Mouse (Mus musculus): ENCODE measurements at regions not wholly inside any gene's neighbourhood (a gene's known extent, or its start where the extent isn't known, plus 50 kb on each side); places are given as distances from the start of the nearest gene placed in this dataset.
A peak's percentile ranks its signal among the peaks of the same experiment; 100 is the strongest.

DNA sequence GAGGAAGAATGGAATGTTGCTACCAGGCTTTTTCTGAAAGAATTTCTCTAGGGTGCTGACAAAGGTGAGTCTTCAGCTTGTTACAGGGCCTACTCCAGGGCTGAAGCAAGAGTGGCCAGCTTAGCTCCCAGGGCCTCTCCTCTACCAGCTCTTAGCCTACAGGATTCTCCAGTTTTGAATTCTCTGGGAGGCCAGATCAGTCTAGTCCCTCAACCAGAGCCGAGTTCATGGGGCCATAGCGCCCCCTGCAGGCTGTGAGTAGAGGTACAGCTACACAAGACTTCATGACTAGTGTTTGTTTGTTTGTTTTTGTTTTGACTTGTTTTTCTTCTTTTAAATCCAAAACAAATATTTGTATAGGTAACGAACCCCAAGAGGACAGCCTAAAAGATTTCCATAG is 211.8 kb upstream of the Eef2kmt start:
- DNase-seq (ENCODE audit: low read depth, low spot score) = peak; percentile 81

DNA sequence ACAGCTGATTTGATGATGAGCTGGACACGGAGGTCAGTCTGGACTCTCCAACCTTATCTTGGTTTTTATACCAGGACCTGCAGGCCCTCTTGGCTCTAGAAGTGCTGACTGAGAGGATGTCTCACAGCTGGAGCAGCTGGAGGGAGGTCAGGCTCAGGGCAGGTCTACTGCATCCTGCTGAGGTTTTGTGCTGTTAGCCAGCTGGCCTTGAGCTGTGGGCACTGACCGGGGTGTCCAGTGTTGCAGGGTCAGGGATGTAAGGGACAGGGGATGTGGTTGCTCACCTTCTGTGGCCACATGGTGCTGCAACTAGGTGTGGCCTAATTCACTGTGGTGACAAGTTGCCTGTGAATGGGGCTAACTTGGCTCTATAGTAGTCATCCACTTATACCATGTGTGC is 211.0 kb upstream of the Eef2kmt start:
- no peak for DNase-seq (ENCODE audit: low read depth, low spot score)

DNA sequence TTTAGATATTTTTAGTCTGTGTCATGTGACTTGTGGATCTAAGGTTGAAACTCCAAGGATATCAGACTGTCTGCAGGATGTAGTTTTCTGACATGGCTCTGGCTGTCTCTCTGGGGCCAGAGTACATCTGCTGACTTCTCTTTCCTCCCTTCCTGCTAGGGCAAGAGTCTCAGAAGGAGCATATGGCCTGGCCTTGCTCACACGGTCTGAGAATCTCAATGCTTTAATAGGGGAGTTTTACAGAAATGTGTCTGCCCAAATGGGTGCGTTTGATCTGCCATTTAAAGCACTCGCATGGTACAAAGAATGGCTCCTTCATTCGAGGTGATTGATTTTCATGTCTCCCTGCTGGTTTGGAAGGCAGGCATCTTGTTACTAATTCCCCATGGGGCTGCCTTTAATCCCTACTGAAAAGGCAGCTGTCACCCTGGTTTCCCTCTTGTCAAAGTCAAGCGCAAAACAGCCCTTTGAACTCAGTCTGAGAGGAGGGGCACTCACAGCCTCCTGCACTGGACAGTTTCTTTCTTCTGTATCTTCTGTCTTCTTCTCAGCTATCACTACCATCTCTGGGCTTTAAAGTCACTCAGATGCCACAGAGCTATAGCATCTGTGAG is 199.7 kb upstream of the Eef2kmt start:
- no peak for DNase-seq (ENCODE audit: low read depth, low spot score)

DNA sequence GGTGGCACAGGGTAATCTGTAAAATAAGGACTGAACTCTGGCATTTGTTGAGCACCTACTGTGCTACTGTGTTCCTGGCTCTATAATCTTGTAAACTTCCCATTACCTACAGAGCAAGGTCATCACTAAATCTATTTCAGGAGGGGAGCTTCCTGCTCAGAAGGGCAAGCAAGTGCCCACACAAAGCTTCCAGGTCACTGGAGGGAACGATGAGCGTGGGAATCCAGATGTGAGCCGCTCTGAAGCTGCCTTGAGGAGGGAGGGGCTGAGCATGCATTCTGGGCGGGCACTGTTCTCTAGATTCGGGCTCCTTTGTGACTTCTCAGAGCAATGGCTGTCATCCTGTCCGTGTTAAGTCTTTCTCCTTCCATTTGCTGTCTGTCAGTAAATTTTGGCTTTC is 198.5 kb upstream of the Eef2kmt start:
- peak; percentile 68 for DNase-seq (ENCODE audit: low read depth, low spot score)

DNA sequence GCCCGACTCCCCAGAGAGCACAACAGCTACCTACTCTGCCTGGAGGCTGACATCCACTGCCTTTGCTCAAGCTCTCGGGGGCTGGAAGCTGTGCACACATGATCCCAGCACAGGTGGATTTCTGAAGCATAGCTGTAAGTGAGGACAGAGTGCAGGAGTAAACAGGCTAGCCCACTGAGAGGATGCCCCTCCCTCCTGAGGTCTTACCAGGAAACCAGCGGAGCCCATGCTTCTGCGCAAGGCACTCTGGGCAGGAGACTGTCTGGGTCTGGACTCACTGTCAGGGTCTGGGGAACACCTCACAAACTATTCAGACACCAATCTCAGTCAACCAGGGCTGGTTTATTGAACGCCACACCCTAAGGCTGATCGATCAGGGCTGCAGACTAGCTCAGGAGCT is 197.2 kb upstream of the Eef2kmt start:
- peak; percentile 74 for DNase-seq (ENCODE audit: low read depth, low spot score)

DNA sequence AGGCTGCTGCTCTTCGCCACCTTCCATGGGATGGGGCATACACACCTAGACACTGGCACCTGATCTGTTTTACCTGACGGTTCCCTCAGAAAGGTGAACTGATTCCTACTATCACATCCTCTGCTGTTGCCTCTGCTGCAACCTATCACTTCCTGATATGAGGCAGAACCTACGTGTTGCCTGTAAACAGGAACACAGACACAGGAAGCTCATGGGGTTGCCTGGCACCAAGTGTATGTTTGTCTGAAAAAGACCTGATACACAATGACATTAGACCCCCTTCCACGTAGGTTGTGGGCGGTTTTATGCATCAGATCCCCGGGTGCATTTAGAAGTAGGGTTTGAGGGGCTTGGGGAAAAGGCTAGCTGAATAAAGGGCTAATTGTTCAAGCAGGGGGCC is 190.0 kb upstream of the Eef2kmt start:
- peak; percentile 81 for DNase-seq (ENCODE audit: low read depth, low spot score)

DNA sequence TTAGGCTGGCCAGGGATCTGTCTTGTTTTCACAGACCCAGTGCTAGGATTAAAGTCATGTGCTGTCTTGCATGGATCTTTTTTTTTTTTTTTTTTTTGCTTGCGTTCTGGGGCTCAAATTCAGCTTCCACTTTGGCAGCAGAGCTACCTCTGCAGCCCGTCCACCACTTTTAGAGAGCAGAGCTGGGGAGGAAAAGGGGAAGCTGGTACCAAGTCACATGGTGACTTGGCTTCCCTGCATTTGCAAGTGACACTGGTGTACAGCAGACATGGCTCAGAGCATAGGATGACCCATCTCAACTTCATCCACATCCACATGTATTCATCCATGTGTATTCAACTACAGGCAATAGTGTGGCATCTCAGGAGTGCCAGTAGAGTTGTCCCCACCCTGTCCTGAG is 189.0 kb upstream of the Eef2kmt start:
- DNase-seq (ENCODE audit: low read depth, low spot score) = no peak

DNA sequence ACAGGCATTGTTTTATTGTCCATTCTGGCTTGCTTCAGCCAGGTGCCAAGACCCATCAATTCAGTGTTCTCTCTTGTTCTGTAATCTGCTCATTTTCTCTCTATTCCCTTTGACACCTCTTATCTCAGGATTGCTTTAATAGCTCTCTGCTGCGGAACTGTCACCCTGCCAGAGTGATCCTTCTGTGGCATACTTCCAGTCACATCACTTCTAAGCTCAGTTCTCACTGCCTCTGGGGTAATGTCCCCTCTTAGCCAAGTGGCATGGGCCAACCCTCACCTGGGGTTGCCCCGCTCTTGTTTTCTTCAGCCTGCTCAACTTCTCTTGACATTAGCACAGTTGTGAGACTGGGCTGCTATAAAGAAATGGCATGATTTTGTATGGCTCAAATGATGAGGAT is 183.9 kb upstream of the Eef2kmt start:
- DNase-seq (ENCODE audit: low read depth, low spot score) = no peak

DNA sequence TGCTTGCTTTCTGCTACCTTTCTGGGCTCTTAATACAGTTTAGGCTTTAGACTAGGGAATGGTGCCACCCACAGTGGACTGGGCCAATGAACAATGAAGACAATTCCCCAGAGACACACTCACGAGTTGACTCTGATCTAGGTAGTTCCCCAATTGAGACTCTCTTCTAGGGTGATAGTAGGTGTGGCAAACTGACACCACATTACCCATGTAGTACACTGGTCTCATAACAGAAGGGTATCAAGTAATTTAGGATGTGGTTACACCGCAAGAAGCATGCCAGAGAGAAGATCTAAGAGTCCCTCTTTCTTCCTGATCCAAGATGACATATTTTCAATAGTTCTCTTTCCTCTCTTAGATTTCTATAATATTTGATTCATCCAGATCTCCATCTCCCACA is 182.6 kb upstream of the Eef2kmt start:
- peak; percentile 18 for DNase-seq (ENCODE audit: low read depth, low spot score)

DNA sequence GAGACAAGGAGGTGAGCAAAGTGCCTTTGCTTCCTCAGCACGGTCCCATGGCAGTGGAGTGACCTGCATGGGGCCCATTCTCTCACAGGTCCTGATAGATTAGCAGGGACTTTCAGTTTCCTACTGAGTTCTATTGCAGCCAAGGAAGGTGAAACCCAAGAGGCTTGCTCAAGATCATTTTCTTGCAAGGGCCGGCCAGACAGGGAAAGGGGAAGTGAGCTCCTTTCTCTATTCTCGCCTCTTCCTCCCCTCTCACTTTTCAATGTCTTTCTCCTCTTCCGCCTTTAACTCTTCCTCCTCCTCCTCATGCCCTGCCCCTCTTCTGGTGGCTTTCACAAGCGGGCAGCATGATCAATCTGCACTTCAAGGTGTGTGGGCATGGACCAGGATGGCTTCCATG is 175.9 kb upstream of the Eef2kmt start:
- no peak for DNase-seq (ENCODE audit: low read depth, low spot score)

DNA sequence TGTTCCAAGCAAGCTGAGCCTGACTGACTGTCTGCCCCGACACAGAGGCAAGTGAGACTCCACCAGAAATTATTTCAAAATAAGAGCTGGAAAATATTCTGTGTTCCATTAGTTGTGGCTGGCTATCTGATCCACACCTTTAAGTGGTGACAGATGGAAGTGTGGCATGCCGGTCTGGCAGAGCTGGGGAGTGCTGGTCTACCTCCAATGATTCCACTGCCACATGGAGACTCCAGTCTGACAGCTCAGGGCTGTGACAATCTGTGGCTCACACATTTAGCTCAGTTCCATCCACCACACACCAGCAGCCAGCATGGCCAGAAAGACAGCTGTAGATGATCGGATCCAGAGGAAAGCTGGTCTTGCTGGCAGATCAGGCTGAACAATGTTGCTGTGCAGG is 175.3 kb upstream of the Eef2kmt start:
- DNase-seq (ENCODE audit: low read depth, low spot score) = no peak

DNA sequence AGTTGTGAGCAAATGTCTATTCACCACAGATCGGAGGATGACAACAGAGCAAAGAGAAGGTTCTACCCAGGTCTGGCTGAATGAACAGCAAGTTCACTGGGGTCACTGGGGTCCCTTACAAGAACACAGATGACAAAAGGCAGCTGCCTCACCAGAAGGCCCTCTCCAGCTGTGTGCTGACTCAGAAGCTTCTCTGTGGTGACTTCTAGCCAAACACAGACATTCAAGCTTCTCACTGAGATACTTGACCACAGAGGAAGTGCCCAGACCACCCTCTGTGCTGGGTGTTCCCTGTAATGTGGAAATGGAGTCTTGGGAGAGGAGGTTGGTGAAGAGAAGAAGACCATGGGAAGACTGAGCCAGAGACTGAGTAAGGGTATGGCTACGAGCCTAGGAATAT is 173.7 kb upstream of the Eef2kmt start:
- no peak for DNase-seq (ENCODE audit: low read depth, low spot score)

DNA sequence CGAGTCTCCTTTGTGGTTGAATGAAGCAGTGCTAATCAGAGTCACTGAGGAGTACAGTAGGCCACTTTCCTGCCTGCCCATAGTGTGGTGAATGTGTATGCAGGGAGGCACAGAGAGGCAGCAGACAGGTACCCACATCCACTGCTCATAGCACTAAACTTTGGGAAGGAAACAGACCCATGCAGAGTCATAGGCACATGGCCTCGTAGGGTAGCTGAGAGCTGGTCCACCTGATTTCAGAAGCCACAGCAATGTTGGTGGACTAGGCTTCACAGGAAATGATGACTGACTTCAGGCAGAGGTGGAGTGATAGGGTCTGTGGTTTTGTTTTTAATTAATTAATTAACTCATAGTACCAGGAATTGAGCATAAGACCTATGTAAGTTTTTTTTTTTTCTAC is 170.1 kb upstream of the Eef2kmt start:
- DNase-seq (ENCODE audit: low read depth, low spot score) = peak; percentile 35

DNA sequence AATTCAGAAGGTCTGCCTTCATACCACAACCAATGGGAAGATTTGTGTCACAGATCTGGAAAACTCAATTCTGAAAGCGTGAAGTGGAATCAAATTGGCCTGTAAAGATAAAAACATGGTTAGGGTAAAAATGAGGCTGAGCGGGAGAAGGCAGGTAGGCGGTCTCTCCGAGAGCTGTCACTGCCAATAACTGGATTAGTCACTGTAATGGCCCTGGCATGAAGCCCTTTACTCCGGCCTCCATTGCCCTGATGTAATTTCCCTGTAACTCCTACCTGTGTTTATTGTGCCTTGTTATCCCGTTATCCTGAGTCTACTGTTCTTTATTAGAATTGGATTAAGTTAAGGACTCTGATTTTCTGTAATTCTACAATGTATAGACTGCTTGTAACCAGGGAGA is 166.3 kb upstream of the Eef2kmt start:
- DNase-seq (ENCODE audit: low read depth, low spot score) = no peak

DNA sequence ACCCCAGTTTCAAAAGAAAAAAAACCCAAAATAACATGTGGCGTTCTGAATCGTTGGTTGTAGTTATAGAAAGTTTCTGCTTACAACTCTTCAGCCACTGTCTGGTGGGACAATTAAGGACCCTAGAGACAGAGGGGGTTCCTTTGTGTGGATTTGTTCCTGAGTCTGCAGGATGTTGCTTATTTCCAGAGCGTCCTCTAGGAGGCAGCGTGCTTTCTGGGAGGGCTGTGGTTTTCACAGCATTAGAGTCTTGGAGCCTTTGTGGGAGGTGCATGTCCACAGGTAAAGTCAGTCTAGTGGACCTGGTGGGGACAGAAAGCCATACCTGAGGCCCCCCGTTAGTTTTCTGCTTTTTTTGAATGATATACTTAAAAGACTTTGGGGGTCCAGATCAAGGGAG is 165.8 kb upstream of the Eef2kmt start:
- DNase-seq (ENCODE audit: low read depth, low spot score) = peak; percentile 45

DNA sequence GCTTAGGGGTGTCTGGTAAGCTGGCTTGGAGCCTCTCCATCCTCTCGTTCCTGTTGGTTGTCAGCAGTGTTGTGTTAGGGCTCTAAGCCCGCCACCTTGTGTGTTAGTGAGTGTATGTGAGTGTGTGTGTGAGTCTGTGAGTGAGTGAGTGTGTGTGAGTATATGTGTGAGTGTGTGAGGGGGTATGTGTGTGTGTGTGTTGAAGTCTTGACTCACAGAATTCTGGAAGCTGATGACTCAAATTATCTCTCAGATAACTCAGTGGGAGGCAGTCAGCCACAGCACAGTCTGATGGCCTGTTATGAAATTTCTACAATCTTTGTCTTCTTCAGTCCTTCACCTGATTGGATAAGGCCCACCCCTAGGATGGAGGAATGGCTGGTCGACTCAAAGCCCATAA is 163.7 kb upstream of the Eef2kmt start:
- DNase-seq (ENCODE audit: low read depth, low spot score) = no peak

DNA sequence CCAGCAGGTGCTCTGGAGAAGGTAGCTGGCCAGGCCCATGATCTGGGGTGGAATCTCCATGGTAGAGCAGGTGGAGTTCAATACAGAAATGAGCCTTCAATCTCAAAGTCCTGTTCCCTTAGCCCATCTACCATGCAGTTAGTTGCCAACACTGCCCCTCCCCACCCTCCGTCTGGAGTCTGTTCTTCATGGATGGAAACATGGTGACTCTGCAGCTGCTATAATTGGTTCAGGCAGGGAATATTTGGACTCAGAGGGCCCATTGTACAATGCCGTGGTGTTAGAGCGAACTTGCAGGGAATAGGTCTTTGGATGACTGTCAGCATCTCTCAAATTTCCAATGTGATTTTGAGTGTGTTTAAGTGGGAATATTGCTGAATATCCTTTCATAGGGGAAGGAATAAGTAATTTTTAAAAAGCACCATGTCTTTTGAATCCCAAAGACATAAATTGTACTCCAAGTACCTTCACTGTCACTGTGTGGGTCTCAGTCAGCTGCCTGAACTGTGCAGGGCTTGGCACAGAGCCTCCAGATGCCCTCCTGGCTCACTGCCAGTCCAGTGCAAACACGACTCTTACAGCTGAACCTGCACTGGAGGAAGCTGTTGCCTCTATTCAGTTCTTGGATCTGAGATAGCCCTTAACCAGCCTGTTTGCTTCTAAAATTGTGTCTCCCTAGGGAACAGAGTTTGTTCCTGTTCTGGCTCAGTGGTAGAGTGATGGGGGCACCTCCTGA is 162.8 kb upstream of the Eef2kmt start:
- no peak for DNase-seq (ENCODE audit: low read depth, low spot score)

DNA sequence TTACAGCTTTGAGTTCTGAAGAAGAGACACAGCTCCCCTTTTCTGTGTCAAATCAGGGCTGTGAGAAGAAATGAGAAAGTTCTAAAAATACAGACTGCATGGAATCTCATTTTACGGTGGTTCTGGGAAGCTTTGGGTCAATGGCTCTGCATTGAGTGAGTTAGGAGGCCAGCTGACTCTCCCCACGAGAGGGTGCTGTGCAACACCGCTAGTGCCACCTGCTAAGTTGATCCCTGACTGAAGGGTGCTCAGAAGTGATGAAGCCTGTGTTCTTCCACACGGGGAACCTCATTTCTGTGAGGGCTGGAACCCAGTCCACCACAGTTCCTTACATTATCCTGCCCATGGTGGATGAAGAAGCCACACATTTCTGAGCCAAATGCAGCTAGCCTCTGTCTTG is 159.5 kb upstream of the Eef2kmt start:
- peak; percentile 71 for DNase-seq (ENCODE audit: low read depth, low spot score)

DNA sequence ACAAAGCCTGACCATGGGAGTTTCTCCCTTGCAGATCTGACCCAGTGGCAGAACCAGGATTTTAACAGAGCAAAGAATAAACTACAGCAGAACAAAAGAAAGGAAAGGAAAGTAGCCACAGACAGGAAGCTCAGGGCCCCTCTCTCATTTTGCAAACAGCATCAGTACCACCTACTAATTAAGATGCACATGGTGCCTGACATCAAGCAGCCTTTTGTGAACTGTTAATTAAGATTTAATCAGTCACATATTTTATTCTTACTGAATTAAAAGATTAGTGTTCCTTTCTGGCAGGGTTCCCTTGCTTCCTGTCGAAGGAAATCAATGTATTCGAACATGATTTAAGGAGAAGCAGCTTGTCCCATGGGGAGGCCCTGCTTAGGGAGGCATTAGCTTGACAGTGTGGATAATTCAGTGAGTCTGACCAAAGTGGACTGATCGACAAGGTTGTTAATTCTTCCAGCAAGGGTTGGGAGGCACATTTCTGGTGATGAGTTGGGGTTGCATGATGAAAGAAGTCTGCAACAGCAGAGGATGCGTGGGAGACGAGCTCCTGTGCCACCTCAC is 156.1 kb upstream of the Eef2kmt start:
- DNase-seq (ENCODE audit: low read depth, low spot score) = no peak

DNA sequence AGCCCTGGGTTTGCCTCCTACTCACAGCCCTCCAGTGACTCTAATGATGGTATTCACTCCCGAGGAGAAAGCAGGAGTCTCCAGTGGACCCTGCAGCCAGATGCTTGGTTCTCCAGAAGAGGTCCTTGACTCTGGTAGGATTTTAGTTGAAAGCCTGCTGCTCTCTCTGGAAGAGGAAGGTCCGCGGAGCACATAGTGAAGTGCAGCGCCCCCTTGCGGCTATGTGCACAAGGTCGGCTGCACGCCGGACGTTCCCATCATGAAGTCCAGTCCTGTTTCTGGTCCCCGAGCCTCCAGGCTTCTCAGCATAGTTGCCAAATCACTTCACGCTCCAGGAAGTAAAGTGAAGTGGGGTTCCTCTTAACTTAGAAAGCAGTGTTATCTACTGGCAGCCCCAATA is 150.9 kb upstream of the Eef2kmt start:
- DNase-seq (ENCODE audit: low read depth, low spot score) = peak; percentile 85

DNA sequence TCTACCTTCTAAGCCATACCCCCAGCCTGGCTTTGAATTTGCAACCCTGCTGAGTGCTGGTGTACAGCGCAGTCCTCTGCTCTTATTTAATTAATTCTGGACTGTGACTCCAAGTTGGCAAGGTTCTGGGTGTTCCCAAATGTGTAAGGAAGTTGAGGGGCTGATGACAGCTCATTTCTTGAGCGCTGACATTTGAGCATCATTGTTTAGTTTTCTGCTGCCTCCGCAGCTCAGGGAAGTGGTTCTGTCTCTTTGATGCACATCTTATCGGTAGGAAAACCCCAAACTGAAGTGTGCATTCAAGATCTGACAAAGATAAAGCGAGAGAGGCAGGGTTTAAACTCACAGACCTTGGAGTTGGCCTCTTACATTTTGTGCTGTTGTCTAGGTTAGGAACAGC is 137.6 kb upstream of the Eef2kmt start:
- peak; percentile 76 for DNase-seq (ENCODE audit: low read depth, low spot score)

DNA sequence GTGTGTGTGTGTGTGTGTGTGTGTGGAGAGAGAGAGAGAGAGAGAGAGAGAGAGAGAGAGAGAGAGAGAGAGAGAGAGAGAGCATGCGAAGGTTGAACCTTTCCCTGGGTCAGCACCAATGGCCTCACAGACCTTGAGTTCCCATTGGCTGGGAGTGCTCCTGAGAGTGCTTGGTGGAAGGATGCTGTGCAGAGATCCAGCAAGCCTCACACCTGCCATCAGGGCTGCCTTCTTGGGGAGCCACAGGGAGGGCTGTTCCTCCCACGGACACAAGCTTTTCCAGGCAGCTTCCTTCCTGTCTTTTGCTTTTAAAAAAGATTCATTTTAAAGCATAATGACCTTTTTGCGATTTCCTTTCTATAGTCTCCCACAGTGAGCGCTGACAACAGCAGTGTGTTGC is 127.1 kb upstream of the Eef2kmt start:
- DNase-seq (ENCODE audit: low read depth, low spot score) = no peak

DNA sequence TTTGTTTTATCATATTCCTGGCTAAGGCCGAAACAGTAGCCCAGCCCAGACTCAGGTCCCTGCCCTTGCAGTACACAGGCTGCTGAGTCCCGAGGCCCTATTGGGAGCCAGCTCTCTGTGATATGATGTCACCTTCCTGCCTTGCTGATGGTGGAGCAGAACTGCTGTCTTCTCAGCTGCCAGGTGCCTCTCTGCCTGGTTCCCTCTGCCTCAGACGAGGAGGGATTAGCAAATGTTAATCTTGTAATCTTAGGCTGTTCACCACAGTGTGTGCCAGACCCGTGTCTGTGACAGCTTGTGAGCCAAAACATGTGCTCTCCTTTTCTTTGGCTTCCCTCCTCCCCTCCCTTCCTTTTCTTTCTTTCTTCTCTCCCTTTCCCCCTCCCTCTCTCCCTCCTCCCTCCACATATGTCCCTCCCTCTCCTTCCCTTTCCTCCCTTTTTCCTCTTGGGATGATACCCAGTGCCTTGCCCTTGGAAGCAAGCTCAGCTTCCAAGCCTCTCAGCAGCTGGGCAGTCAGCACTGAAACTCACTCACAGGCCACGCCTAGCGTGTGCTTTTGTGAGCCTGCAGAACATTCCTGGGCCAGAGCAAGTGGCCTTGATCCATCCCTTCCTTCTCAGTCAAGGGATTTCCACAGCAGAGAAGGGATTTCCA is 126.6 kb upstream of the Eef2kmt start:
- peak; percentile 36 for DNase-seq (ENCODE audit: low read depth, low spot score)

Data from CD4-positive, CD25-positive, alpha-beta regulatory T cell, adult 2 months (primary cell).